Mouse (Mus musculus) left cerebral cortex, postnatal 36 days (tissue): ENCODE results near the gene Hscb. TPM values are rescaled to one million over a fixed set of nuclear protein-coding genes. Genes with fewer than 3 reads are reported as not detected.
A peak's percentile ranks its signal among the peaks of the same experiment; 100 is the strongest.

Experiments used
- DNase-seq, 2 experiments: peaks; one replicate each; pipeline ENCODE4 v3.0.0; 2021 to 2022; ENCODE audit warnings: low spot score in 2 of 2, mixed read lengths in 1 of 2
- intact Hi-C: fragments of 180-260 bp; cut with DNase I; formaldehyde crosslinking; loops from one replicate; pipeline ENCODE4 v1.15.1; 2025
- total RNA-seq, 2 experiments: library from RNA; stranded (reverse); gene quantifications; 2 replicates each; pipeline ENCODE4 v1.2.3; 2021

Hscb gene
- total RNA-seq, 2 experiments from 2014 or later: 11.3 to 13.5 TPM

GRCm38 (mm10) chr5:110788684-110789083 lies 50.9 kb downstream of the Hscb start:
- intact Hi-C loops: loop anchor here (5.0 kb wide), 1 partner anchor 479 kb away; no protein-coding TSS in a partner anchor
- no peak for DNase-seq

GRCm38 (mm10) chr5:110786081-110786835 lies 53.3 kb downstream of the Hscb start:
- peak; percentile 47 to 50 for DNase-seq
- intact Hi-C loops: loop anchor here (5.0 kb wide), 1 partner anchor 481 kb away; no protein-coding TSS in a partner anchor

- DNase-seq: no peak
- intact Hi-C loops: no loop called here
These were observed 56.4 kb downstream of the Hscb start for GRCm38 (mm10) chr5:110783150-110783549.

DNA sequence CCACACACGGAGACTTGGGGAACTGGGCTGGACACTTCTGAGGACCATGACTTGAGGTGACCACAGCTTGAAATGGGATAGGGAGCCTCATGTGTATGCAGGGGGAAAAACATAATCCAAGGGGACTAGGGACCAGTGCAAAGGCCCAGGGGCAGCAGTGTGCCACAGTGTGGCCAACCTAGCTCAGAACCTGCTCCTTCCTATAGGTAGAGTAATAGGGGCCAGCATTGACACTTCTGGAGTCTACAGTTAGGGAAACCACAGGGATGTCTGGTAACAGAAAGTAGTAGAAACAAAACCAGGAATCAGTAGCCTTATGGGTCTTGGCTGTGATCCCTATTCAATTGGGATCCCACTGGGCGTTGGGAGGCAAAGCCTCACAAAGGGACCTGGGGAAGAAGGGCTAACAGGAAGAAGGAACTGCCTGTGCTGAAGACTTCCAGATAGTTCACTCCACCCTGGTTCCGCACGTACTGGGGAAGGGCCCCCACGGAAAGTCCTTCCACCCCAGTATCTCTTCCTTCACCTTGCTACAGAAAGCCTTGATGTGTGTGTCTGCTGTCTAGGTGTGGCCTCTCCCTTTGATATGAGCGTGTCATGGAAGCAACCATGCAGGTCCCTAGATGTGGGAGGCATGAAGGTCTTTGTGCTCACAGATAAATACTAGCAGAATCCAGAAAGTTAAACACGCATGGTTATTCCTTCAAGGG lies 57.9 kb downstream of the Hscb start:
- DNase-seq: no peak
- intact Hi-C loops: no loop called here

- intact Hi-C loops: no loop called here
- no peak for DNase-seq
These were observed 58.6 kb downstream of the Hscb start for GRCm38 (mm10) chr5:110780761-110781528.

DNA sequence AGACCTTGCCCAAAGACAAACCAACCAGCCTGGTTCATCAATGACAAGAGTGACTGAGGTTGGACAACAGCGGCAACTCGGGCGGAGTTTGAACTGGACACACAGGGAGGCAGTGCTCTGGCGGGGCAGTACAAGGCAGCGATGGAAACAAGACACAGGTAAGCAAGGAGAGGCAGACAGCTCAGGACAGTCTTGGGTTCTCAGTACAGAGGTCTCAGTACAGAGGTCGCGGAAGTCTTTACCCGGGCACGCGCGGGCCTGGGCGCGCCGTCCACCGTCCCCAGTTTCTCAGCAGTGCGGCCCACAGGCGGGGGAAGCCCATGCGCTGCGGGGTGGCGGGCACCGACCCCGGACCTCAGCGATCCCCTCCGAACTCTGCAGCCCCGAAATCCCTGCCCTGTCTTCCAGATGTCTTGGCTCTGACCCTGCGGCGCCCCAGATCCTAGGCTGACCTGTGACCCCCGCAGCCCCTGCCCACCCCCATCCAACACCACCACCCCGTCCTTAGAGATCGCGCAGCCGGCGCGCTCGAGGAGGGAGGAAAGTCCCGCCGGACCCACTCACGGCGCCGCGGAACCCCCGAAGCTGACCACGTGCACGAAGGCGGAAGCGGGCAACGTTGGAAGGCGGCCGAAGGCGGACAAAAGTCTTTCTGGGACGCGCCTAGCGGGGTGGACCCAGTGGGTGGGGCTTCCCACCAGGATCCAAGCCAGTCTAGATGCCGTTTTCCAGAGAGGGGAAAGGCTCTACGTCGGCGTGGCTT lies 59.4 kb downstream of the Hscb start, which contains the start of gene Pus1:
Gene Pus1, minus strand, starts transcription at position 662 of the 763 bp plus-strand sequence.
- DNase-seq: peak; percentile 94 to 95
- intact Hi-C loops: no loop called here

- intact Hi-C loops: no loop called here
- DNase-seq: no peak
These were observed 60.1 kb downstream of the Hscb start for GRCm38 (mm10) chr5:110779276-110779997.

Other genes starting within 250 kb of the Hscb start
- 10 to 100 TPM; 20.3 to 25.1 TPM for gene Noc4l, start 186.4 kb downstream of the Hscb start, total RNA-seq
- 10 to 100 TPM; 28.7 to 31.7 TPM for gene Ddx51, start 186.3 kb downstream of the Hscb start, total RNA-seq
- 100 to 1,000 TPM in 1 of 2 experiments, 10 to 100 TPM in 1; 95.6 to 101 TPM for gene Ep400, start 69.1 kb downstream of the Hscb start, total RNA-seq
- 10 to 100 TPM; 21.6 to 21.8 TPM for gene Pus1, start 59.1 kb downstream of the Hscb start, total RNA-seq
- gene Ulk1, start 29.7 kb downstream of the Hscb start, total RNA-seq: 10 to 100 TPM; 64.9 to 80.5 TPM
- 1 to 10 TPM in 1 of 2 experiments, under 1 TPM in 1; 0.99 to 1.6 TPM for gene Chek2, start 202 bp upstream of the Hscb start, total RNA-seq
- 10 to 100 TPM in 1 of 2 experiments, 1 to 10 TPM in 1; 9.6 to 11.9 TPM for gene Ttc28, start 40.0 kb upstream of the Hscb start, total RNA-seq